Mouse (Mus musculus) brain, adult 2 months (tissue): ENCODE measurements around the gene Zfp398.

Experiments
- DNase-seq: peaks from one replicate; pipeline ENCODE4 v3.0.0; 2011; ENCODE audit warnings: low read depth, low spot score

The Zfp398 gene

DNA sequence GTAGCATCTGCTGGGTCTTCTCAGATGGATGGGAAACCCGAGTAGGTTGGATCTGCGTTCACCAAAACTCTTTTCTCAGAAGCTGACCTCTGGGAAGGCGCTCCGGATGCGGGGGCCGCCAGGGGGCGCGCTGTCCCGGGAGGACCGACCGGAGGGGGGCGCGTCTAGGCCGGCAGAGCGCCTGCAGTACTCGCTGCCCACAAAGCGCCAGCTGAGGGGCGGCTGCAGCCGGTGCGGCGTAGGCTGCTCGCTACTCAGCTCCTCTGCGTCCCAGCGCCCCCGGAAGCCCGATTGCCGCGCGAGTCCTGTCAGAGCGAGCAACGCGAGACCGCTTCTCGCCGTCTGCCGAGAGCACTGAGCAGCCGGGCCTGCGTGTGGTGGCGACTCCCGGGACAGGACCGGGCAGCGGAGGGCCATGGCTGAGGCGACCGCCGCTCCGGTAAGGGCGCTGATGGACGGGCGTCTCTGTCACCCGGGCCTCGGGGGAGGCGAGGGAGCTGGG, at the start of gene Zfp398:
Zfp398 (plus strand) TSS at position 180 of the 502 bp plus-strand sequence.
- DNase-seq, result peak; percentile 98

DNA sequence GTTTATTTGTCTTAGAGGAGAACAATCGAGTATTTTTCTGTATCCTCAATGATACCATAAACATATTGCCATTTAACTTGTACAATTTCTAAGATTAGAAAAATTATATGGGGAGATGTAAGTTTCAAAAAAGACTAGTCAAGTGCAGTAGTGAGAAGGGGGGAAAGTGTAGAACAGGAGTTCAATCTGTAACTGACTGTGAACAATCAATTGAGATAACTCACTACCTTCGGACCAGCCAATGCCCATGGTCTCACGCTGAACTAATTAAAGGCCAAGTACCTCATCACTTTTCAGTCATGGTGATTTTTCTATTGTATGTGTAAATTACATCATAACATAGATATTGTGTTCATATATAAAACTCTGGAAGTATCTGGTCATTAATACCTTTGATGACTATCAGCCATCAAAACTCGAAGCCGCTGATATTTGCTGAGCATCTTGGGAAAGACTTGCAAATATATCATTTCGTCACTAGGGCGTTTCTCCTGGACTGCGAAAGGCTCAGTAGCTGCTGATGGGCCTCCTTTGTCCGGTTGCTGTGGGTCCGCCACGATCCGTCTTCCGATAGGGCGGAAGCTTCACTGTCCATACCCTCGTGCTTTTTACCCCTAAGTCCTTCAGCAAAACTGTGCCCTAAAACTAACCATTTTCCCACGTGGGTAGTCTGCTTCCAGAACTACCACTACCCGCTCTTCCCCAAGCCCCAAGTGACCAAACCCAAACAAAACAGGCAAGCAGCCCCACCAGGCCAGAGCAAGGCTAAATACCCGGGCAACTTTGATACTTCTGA, 47.3 kb upstream of the Zfp398 start:
- peak; percentile 97 for DNase-seq

DNA sequence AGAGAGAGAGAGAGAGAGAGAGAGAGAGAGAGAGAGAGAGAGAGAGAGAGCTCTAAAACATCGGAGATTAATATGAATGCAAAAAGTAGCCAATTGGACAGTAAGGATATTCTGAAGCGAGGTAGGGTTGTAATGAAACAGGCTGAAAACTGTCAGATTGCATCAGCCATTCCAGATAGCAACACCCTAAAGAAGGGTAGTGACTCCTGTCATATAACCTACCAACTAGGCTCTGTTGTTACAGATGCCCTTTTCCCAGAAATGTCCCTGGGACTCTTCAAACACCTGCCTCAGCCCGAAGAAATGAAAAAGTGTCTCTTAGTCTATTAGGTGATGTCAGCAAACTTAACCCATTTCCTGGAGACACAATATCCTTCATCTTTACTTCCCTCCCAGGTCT, 46.6 kb upstream of the Zfp398 start:
- DNase-seq, result peak; percentile 34

DNA sequence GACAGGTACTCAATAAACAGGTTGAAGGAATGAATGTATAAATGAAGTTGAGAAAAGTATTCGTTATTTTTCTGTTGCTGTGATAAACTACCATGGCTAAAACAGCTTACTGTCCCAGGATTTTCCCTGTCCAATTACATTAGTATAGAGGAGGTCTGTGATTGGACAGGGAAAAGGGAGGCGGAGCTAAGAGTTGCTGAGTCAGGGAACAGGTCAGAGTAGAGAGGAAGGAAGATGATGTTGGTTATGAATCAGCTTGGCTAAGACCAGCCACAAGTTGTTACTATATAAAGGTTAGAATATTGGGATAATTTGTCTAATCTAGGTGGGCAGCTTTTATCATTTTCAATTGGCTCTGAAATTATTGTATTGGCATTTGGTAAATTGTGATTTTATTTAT, 44.7 kb upstream of the Zfp398 start:
- no peak for DNase-seq

DNA sequence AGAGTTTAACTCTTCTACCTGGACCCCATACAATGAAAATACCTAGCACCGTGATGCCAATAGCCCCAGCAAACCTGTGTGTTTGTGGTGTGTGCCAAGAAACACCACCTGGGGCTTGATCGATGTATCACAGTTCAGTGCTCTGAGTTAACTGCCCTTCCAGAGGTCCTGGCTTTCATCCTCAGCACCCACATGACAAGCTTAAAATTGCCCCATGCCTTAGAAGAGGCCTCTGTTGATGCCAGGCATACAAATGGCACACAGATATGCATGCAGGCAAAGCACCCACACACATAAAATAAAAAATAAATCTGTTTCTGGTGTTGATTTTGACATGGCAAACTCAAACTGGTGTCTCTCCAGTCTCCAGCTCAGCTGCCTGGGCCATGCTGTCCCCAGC, 42.9 kb upstream of the Zfp398 start:
- DNase-seq, result no peak

DNA sequence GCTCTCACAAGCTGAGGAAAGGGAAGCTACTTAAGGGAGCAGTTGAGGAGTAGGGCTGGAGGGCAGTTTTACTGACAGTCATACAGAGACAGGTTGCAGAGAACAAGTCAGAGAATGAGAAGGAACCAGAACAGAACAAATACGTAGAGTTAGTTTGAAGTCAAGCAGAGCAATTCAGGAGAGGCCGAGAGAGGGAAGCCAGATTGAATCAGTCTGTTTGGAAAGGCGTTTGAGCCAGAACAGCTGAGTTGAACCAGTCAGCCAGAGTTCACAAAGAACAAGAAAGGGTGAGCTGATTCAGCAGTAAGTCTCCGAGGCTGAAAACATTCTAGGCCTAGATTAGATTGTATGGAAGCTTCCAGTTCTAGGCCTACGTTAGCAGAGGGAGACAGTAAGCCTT, 42.2 kb upstream of the Zfp398 start:
- DNase-seq, result no peak

DNA sequence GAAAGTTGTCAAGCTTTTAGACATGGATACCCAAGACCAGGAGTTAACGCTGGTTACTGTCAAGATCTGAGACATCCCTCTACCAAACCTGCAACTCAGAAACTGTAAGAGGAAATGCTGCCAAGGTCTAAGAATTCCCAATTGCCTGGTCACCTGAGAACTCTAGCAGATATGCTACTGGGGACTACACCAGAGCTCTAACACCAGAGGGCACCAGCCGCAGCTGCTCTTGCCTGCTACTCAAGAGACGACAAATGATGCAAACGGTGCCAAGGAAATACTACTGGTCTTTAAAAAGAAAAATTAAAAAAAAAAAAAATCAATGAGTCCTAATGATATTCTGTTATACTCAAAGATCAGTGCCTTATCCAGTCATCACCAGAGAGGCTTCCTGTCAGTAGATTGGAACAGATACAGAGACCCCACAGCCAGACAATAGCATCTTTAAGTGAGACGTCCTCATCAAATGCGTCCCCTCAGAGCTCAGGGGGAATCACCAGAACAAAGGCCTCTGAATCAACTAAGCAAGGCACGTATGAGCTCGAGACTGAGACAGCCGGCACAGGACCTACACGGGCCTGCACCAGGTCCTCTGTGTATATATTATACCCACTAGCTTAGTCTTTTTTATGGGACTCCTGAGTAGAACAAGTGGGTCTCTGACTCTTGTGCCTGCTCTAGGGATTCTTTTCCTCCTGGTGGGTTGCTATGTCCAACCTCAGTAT, 41.2 kb upstream of the Zfp398 start:
- peak; percentile 89 for DNase-seq

DNA sequence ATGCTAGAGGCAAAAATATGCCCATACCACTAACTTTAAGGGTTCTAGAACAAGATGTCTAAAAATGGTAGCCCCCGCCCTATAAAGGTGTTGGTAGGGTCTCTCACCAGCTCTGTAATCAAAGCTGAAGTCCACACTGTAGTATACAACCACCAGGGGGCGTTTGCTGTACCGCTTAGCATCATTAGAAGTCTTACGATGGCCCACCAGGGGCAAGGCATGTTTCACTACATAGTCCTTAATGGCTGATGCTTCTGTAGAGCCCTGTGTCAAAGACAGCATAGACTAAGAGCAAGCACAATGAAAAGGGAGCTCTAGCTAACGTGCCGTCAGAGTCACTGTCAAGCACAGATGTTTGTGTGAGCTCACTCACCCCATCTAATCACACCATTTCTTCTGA, 36.4 kb upstream of the Zfp398 start:
- DNase-seq, result peak; percentile 74

DNA sequence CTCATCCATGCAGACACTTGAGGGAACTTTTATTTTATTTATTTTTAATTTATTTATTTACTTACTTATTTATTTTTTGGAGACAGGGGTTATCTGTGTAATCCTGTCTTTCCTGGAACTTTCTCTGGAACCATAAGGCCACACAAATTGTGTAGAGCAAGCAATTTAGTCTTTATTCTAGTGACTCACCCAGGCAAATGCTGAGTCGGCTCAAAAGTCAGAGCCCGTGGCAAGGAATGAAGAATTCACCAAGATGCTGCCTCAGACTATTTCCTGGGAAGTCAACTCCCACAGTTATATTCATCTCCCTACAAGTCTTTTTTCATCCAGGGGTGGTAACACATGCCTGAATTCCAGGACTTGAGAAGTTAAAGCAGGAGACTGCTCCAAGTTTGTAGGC, 29.9 kb upstream of the Zfp398 start:
- peak; percentile 28 for DNase-seq

DNA sequence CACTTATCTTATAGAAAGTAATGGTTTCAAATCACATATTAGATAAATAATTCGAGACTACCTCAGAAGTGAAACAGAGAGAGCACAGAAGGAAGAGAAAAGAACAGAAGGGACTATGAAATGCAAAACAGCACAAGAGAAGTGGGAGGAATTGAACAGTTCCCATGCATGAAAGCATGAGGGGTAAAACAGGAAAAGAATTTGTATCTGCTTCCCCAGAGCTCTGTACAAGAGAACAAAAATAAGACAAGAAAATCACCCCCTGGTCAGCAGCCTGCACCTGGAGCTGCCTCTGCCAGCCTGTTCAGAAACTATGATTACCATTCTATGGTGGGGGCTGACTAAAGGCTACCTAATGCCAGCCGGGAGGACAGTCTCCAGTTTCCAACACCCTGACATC, 28.0 kb upstream of the Zfp398 start:
- DNase-seq, result peak; percentile 46

DNA sequence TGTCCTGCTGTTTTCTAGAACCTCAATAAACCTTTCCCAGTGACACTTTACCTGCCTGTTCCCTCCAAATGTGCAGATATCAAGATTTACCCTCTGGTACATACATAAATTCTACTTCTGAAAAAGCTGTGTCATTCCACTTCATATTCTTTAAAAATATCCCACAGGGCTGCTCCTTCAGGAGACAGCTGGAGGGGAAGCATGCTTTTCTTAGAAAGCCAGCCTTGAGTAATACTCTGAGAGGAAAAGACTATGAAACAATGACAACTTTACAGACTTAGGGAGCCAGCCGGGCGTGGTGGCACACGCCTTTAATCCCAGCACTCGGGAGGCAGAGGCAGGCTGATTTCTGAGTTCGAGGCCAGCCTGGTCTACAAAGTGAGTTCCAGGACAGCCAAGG, 26.9 kb upstream of the Zfp398 start:
- DNase-seq, result peak; percentile 54

DNA sequence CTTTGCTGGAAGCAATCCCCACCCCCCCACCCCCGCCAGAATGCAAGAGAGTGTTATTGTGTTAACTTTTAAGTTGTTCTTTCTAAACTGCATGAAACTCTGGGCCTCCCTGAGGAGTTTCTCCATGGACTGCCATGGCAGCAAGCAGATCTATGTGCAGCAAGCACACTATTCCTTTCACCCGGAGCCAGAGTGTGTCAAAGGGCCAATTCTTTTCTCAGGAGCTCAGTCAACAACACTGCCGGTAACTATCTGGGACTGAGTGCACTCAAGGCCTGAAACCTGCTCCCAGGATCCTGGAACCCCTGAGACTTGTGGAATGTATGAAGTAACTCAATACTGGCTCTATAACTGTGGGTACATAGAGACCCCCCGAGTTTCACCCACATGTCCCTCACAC, 26.4 kb upstream of the Zfp398 start:
- DNase-seq, result no peak

DNA sequence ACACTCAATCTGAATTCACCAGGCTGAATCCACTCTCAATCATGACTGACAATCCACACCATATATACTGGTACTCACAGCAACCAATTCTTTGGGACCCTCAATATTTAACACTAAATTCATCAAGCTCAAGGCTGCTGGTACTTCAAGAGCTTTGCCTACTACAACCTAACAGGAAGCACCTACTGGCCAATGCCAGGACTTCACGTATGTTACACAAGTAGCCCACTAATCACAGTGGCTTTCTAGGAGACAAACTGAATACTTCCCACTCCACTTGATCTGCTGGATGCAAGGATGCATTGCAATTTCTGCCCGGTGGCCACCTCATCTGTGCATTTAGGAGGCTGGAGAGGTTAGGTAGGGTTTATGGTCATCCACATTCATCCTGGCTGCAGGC, 25.3 kb upstream of the Zfp398 start:
- DNase-seq, result no peak

DNA sequence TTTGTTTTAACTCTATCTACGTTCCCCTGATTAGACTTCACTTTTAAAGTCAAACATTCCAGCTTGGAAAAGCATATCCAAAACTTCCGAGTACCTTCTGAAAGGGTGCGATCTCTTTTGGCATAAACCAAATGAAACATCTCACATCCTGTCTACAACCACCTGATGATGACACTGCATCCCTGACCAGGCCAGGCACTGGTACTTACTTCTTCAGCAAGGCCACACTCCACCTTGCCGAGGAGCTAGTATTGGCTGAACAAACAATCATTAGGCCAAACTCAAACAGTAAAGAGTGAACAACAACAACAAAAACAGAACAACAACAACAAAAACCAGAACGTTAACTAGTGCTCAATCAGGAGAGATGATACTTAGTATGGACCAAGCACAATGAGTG, 24.1 kb upstream of the Zfp398 start:
- DNase-seq, result no peak

DNA sequence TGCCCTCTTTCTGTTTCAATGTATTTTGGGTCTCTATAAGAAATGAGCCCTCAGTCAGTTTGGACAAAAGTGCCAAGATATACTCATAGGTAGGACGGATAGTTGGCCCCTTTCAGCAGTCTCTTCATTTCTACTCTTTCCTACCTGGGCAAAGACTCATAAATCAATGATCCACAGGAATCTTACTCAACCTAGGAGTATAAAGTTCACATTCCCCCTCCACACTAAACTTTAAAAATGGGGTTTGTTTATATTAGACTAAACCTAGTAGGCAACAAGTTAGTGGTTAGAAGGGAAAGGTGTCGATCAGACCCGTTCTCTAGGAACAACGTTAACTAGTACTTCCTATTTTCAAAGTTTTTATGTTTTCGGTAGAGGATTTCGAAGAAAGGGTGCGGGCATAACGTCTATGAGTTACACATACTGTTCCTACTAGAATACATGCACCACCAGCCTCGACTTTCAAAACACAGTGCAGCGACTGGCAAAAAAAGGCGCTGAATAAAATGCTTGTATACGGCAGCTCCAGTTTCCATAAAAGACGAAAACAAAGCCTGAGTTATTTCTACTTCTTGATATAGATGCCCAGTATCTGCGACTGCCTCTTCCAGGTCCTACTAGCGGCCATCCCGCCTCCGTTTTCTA, 23.1 kb upstream of the Zfp398 start:
- peak; percentile 17 for DNase-seq

DNA sequence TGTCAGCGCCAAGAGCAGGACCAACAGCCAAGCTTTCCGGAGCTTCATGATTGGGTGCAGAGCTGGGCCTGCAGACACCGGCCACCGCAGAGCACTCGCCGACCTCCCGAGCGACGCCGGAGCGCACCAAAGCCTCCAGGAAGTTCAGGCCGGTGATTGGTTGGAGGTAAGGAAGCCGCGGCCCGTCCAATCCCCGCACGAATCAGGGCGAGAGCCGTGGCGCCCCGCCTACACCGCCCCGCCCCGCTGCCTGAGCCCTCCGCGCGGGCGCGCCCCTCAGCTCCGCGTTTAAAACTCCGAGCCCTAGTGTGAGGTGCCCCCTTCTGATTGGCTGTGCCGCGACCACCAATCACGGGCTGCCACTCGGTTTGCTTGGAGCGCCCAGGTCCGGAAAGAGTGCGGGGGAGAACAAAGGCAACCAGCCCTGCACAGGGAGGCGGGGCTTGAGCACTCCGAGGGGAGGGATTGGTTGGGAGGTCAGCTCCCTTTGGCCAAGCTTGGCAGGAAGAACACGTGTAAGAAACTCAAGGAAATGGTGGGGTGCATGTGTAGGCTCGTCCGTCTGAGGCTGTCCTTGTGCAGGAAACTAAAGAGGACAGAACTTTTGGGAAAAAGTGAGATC, 22.1 kb upstream of the Zfp398 start, which contains the start of gene Pdia4:
Pdia4 (minus strand) TSS at position 174 of the 622 bp plus-strand sequence.
- DNase-seq, result peak; percentile 99

DNA sequence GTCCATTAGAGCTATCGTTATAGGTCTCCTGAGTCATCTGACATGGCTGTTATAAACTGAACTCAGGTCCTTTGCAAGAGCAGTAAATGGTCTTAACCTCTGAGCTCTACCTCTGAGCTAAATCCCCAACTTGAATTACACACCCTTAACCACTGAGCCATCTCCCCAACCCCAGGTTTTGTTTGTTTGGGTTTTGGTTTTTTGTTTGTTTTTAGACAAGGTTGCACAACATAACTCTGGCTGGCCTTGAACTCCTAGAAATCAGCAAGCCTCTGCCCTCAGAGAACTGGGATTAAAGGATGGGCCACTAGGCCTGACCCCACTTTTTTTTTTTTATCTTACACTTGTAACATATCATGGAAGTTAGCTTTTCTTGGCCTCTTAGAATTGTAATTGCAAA, 19.3 kb upstream of the Zfp398 start:
- no peak for DNase-seq

DNA sequence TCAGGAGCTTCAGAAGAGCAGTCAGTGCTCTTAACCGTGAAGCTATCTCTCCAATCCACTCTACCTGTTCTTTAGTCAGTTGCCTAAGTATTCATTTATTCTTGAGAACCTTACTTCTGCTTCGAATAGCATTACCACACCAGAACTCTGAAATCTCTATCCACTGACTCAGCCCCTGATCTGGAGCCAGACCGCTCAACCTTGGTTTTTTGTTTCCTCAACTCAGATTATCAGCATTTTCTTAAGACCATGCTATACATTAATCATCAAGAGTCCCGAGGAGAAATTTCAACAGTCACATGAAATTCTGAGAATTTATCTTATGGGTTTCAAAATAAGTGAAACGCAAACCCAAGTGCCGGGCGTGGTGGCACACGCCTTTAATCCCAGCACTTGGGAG, 16.7 kb upstream of the Zfp398 start:
- no peak for DNase-seq

DNA sequence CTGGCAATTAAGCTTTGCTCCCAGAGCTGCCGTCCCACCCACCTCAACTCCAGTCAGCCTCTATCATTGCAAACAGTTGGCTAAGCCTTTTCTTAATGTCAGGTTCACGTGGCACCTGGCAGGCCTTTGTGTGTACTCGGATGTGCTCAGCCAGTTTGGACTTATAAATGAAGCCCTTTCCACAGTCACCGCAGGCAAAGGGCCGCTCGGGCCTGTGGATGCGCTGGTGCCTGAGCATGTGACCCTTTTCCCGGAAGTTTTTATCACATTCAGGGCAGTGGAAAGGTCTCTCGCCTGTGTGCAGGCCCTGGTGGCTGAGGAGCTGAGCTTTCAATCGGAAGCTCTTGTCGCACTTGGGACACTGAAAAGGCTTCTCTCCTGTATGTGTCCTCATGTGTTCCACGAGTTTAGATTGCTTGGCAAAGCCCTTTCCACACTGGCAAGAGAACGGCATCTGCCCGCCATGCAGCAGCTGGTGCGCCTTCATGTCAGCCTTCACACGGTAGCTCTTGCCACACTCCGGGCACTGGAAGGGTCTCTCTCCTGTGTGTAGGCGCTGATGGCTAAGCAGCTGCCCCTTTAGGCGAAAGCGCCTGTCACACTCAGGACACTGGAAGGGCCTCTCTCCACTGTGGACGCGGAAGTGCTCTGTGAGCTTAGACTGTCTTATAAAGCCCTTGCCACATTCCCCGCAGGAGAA, 15.7 kb upstream of the Zfp398 start:
- DNase-seq, result no peak

DNA sequence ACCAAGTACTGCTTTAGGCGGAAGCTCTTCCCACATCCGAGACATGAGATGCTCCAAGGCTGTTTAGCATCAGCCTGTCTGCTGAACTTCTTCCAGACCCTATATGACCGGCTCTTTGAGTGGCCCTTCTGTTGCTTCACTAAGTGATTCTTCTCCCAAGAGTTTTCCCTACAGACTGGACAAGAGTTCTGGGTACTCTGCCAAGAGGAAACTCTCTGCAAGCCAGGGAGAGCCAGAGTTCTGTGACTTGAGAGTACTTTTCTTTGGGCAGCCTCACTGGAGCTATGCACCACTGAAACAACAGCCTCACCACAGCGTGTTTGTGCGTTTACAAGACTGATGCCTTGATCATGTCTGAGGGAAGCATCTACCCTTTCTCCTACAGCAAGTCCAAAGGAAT, 14.2 kb upstream of the Zfp398 start:
- DNase-seq, result no peak

DNA sequence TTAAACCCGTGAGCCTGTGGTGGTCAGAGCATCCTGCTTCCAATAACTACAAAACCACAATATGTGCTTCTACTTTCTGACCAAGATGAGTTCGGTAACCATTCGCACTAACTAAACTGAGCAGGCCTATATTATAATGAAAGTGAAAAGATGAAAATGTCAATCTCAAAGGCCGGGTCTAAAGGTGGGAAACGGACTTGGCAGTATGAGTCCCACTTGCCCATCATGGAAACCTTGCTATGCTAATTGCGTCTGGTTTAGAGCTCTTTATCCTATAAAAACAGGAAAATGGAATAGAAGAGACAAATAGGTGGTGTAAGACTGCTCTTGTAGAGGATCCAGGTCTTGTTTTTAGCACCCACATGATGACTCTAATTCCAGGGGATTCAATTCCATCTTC, 13.7 kb upstream of the Zfp398 start:
- no peak for DNase-seq
